Mouse (Mus musculus) CH12.LX (cell line): ENCODE measurements at regions not wholly inside any gene's neighbourhood (a gene's known extent, or its start where the extent isn't known, plus 50 kb on each side); places are given as distances from the start of the nearest gene placed in this dataset.

Source experiments
- DNase-seq: peaks from one replicate; pipeline ENCODE4 v3.0.0-alpha.2; 2013; ENCODE audit errors: extremely low read depth
- H3K27ac ChIP-seq: 2 replicates; pipeline ENCODE4 v1.5.1; 2012; ENCODE audit warnings: low read depth, mild to moderate bottlenecking, control low read depth, moderate library complexity; ENCODE audit not compliant: insufficient read depth
- H3K27me3 ChIP-seq: replicated peaks from 2 replicates; pipeline ENCODE3; 2012; ENCODE audit warnings: inconsistent platforms
- H3K36me3 ChIP-seq, 2 experiments: replicated peaks in 1 of 2; 2 replicates each; pipeline versions ENCODE3 to v1.6.1; 2012; ENCODE audit warnings: inconsistent platforms in 1 of 2, low read length in 1 of 2, mild to moderate bottlenecking in 1 of 2, mixed read lengths in 1 of 2, moderate library complexity in 1 of 2; ENCODE audit not compliant: control insufficient read depth in 1 of 2, insufficient read depth in 1 of 2
- H3K4me1 ChIP-seq, 2 experiments: 2 replicates each; pipeline ENCODE4 v1.6.1; 2012; ENCODE audit warnings: inconsistent platforms in 1 of 2, moderate library complexity in 1 of 2; ENCODE audit not compliant: insufficient read depth in 2 of 2, control insufficient read depth in 1 of 2
- H3K4me2 ChIP-seq: 2 replicates; pipeline ENCODE4 v1.6.1; 2012; ENCODE audit warnings: low read depth, mild to moderate bottlenecking, control low read depth; ENCODE audit not compliant: poor library complexity, insufficient read depth, severe bottlenecking
- H3K4me3 ChIP-seq, 3 experiments: fragments of 150-350 bp in 1 of 3; sonication (generic) in 1 of 3; replicated peaks in 1 of 3; 2 replicates each; pipeline versions ENCODE3 to v1.5.1; 2011 to 2012; ENCODE audit warnings: low read depth in 2 of 3, low read length in 2 of 3, mild to moderate bottlenecking in 2 of 3, moderate library complexity in 2 of 3, control low read depth in 1 of 3, improper control_type of control experiment in 1 of 3, inconsistent platforms in 1 of 3, mixed read lengths in 1 of 3; ENCODE audit not compliant: poor library complexity in 1 of 3
- H3K79me2 ChIP-seq: replicated peaks from 2 replicates; pipeline ENCODE4 v1.6.1; 2012; ENCODE audit warnings: mild to moderate bottlenecking, moderate library complexity; ENCODE audit not compliant: control insufficient read depth, poor library complexity, insufficient read depth, severe bottlenecking; ENCODE audit errors: extremely low read depth
- H3K9ac ChIP-seq: 2 replicates; pipeline ENCODE4 v1.6.1; 2012; ENCODE audit warnings: low read depth, mild to moderate bottlenecking, control low read depth, moderate library complexity; ENCODE audit not compliant: insufficient read depth
- H3K9me3 ChIP-seq: replicated peaks from 2 replicates; pipeline ENCODE3; 2012; ENCODE audit warnings: low read length, inconsistent platforms, mixed read lengths
- E2F4 ChIP-seq: IDR thresholded peaks from 2 replicates; pipeline ENCODE4 v1.6.1; 2011; ENCODE audit warnings: low read depth, low read length, improper control_type of control experiment; ENCODE audit not compliant: insufficient replicate concordance
- ELF1 ChIP-seq: IDR thresholded peaks from 2 replicates; pipeline ENCODE4 v1.6.1; 2014; ENCODE audit warnings: low read depth, mild to moderate bottlenecking, inconsistent platforms, low read length, improper control_type of control experiment
- EP300 ChIP-seq: IDR thresholded peaks from 2 replicates; pipeline ENCODE4 v1.6.1; 2011; ENCODE audit warnings: low read length, improper control_type of control experiment
- ETS1 ChIP-seq: conservative IDR thresholded peaks from 2 replicates; pipeline ENCODE4 v1.6.1; 2012; ENCODE audit warnings: low read depth, mild to moderate bottlenecking, inconsistent platforms, low read length, improper control_type of control experiment, moderate library complexity
- GABPA ChIP-seq: IDR thresholded peaks from 2 replicates; pipeline ENCODE4 v1.6.1; 2012; ENCODE audit warnings: low read depth, low read length, improper control_type of control experiment, inconsistent platforms; ENCODE audit not compliant: insufficient replicate concordance
- IRF4 ChIP-seq: IDR thresholded peaks from 2 replicates; pipeline ENCODE4 v1.6.1; 2014; ENCODE audit warnings: low read depth, mild to moderate bottlenecking, inconsistent platforms, low read length, improper control_type of control experiment
- JUN ChIP-seq: IDR thresholded peaks from 2 replicates; pipeline ENCODE4 v1.6.1; 2011; ENCODE audit warnings: low read depth, mild to moderate bottlenecking, low read length, improper control_type of control experiment, moderate library complexity; ENCODE audit not compliant: insufficient read depth
- JUND ChIP-seq: conservative IDR thresholded peaks from 2 replicates; pipeline ENCODE4 v1.6.1; 2011; ENCODE audit warnings: low read depth, low read length, improper control_type of control experiment
- KAT2A ChIP-seq: IDR thresholded peaks from 2 replicates; pipeline ENCODE4 v1.6.1; 2012; ENCODE audit warnings: low read length, improper control_type of control experiment, inconsistent platforms; ENCODE audit not compliant: insufficient replicate concordance
- MAFK ChIP-seq: IDR thresholded peaks from 2 replicates; pipeline ENCODE4 v1.6.1; 2011; ENCODE audit warnings: low read length, improper control_type of control experiment; ENCODE audit not compliant: insufficient replicate concordance
- MAZ ChIP-seq: IDR thresholded peaks from 2 replicates; pipeline ENCODE4 v1.6.1; 2012; ENCODE audit warnings: low read depth, mild to moderate bottlenecking, inconsistent platforms, low read length, improper control_type of control experiment, moderate library complexity
- POLR2A ChIP-seq: IDR thresholded peaks from 2 replicates; pipeline ENCODE4 v1.6.1; 2011; ENCODE audit warnings: low read depth, mild to moderate bottlenecking, improper control_type of control experiment, low read length
- POLR2AphosphoS2 ChIP-seq: IDR thresholded peaks from 2 replicates; pipeline ENCODE4 v1.6.1; 2011; ENCODE audit warnings: low read depth, low read length, improper control_type of control experiment
- RAD21 ChIP-seq: IDR thresholded peaks from 2 replicates; pipeline ENCODE4 v1.6.1; 2011; ENCODE audit warnings: low read depth, mild to moderate bottlenecking, low read length, improper control_type of control experiment, moderate library complexity
- RCOR1 ChIP-seq: conservative IDR thresholded peaks from 2 replicates; pipeline ENCODE4 v1.6.1; 2012; ENCODE audit warnings: low read depth, mild to moderate bottlenecking, inconsistent platforms, low read length, improper control_type of control experiment
- SMC3 ChIP-seq: IDR thresholded peaks from 2 replicates; pipeline ENCODE4 v1.6.1; 2011; ENCODE audit warnings: low read depth, low read length, improper control_type of control experiment
- TBP ChIP-seq: conservative IDR thresholded peaks from 2 replicates; pipeline ENCODE4 v1.6.1; 2011; ENCODE audit warnings: low read depth, low read length, improper control_type of control experiment
- UBTF ChIP-seq: IDR thresholded peaks from 2 replicates; pipeline ENCODE4 v1.6.1; 2012; ENCODE audit warnings: low read depth, mild to moderate bottlenecking, inconsistent platforms, low read length, improper control_type of control experiment, moderate library complexity
- USF1 ChIP-seq: IDR thresholded peaks from 2 replicates; pipeline ENCODE4 v1.6.1; 2014; ENCODE audit warnings: low read depth, mild to moderate bottlenecking, inconsistent platforms, low read length, improper control_type of control experiment
- ZC3H11A ChIP-seq: IDR thresholded peaks from 2 replicates; pipeline ENCODE4 v1.6.1; 2012; ENCODE audit warnings: low read depth, mild to moderate bottlenecking, inconsistent platforms, low read length, improper control_type of control experiment
- ZKSCAN1 ChIP-seq: IDR thresholded peaks from 2 replicates; pipeline ENCODE4 v1.6.1; 2012; ENCODE audit warnings: low read depth, inconsistent platforms, low read length, improper control_type of control experiment, borderline replicate concordance
- ZMIZ1 ChIP-seq: IDR thresholded peaks from 2 replicates; pipeline ENCODE4 v1.6.1; 2012; ENCODE audit warnings: low read depth, mild to moderate bottlenecking, inconsistent platforms, low read length, improper control_type of control experiment
- dilution Hi-C: fragments of 300-500 bp; cut with MboI; formaldehyde crosslinking; loops from 2 replicates; pipeline ENCODE4 v1.14.3; 2020; ENCODE audit warnings: low sequenced_read_pairs; ENCODE audit not compliant: extremely low pct_unique_long_range_greater_than_20kb, extremely low pct_ligation_motif_present
- in situ Hi-C: fragments of 300-500 bp; cut with MboI; formaldehyde crosslinking; loops from 3 replicates; pipeline ENCODE4 v1.14.3; 2019; ENCODE audit warnings: low sequenced_read_pairs, low pct_ligation_motif_present, low pct_unique_long_range_greater_than_20kb, mixed read lengths

DNA sequence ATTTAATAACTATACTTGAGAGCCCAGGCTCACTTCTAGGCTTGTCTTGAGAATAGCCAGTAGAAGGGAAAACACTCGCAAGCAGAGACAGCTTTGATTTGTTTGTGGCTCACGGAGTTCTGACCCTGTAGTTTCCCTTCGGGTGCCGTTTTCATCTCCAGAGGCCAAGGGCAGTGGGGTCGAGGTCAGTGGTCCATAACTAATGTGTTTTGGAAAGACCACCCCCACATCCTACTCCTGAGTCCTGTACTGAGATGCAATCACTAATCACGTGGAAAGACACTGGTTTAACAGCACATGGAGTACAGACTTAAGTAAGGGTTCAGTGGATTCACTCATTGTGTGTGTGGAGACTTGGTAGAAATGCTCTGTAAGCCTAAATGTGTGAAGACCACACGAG, 56.0 kb downstream of the A230072I06Rik start:
- H3K9me3 ChIP-seq = no peaks in the 10 kb centered on the region
- no peak for TF ChIP-seq IRF4
- no peak for TF ChIP-seq ZC3H11A
- TF ChIP-seq ELF1 = no peak
- TF ChIP-seq ZMIZ1 = no peak
- no peak for TF ChIP-seq MAFK
- no peak for TF ChIP-seq RCOR1
- no peak for TF ChIP-seq USF1
- no peak for TF ChIP-seq JUN
- TF ChIP-seq SMC3 = no peak
- TF ChIP-seq, all 38 proteins: peak for 0
- Histone ChIP-seq H3K4me1 (no peaks in the 10 kb centered on the region), H3K79me2 (no peaks in the 10 kb centered on the region), H3K4me2 (no peak overlapping the region), H3K9ac (no peak overlapping the region), H3K4me3 (no peak overlapping the region), H3K27me3 (peaks cover 71% of the 10 kb centered on the region), H3K36me3 (no peaks in the 10 kb centered on the region), H3K27ac (no peak overlapping the region)
- DNase-seq = no peak
- dilution Hi-C loops = no loop called here
- in situ Hi-C loops = no loop called here

DNA sequence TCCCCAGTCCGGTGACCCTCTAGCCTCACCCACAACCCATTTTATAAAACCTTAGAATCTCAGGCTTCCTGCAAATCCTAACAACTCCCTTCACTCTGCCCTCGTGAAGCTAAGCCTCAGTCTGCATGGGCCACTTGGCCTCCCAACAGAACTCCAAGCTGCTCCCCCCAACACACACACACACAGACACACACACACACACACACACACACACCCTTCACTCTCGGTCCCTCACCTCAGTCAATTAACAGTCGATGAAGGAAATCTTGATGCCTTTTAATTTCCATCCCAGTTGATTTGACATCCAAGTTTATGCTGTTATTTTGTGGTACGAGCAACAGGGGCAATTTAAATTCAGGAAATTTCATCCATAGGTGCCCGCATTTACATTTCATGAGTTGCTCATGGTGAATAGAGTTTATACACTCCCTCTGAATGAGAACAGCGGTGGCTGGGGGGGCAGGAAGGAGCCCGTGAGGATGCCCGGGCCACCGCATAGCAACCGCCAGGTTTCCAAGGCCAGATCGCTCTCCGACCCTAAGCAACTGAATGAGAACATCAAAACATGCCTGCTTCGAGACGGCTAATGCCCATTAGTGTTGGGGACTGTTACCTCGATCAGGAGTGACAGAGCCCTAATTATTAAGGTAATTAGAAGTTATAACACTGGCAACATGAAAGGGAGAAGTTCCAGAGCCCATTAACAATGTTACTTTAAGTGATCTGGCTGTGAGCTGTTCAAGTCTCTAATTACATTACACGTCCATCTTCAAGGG, 55.8 kb upstream of the Sox1 start:
- Histone ChIP-seq H3K4me2 (no peak overlapping the region), H3K79me2 (no peaks in the 10 kb centered on the region)
- dilution Hi-C loops = no loop called here

DNA sequence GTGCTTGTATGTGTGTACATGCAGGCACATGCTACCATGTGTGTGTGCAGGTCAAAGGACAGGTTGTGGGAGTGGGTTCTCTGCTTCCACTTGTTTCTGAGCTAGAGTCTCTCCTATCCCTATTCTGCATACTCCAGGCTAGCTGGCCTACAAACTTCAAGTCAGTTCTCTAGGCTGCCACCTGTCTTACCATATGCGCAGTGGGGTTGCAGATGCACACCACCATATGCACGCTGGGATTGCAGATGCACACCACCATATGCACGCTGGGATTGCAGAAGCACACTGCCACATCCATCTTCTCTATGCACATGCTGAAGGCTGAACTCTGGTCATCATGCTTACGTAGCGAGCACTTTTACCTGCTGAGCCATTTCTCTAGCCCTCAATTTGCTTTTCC, 54.1 kb upstream of the Sox1 start:
- Histone ChIP-seq H3K27me3 (peaks cover 54% of the 10 kb centered on the region), H3K9ac (no peak overlapping the region), H3K79me2 (no peaks in the 10 kb centered on the region), H3K4me2 (no peak overlapping the region), H3K36me3 (no peaks in the 10 kb centered on the region), H3K4me1 (no peaks in the 10 kb centered on the region), H3K27ac (no peak overlapping the region), H3K4me3 (no peak overlapping the region), H3K9me3 (no peaks in the 10 kb centered on the region)
- DNase-seq = no peak
- TF ChIP-seq ZKSCAN1 (no peak), ETS1 (no peak), RAD21 (no peak), KAT2A (no peak), RCOR1 (no peak), MAZ (no peak)
- dilution Hi-C loops (no loop called here), in situ Hi-C loops (no loop called here)

More for the DNA sequence above, 55.8 kb upstream of the Sox1 start:
- H3K9me3 ChIP-seq = no peaks in the 10 kb centered on the region
- TF ChIP-seq E2F4 (no peak), GABPA (no peak), KAT2A (no peak), TBP (no peak), EP300 (no peak), JUND (no peak), POLR2AphosphoS2 (no peak), POLR2A (no peak), UBTF (no peak)
- H3K9ac ChIP-seq = no peak overlapping the region
- no peak overlapping the region for H3K27ac ChIP-seq
- no peak for DNase-seq
- no peaks in the 10 kb centered on the region for H3K36me3 ChIP-seq
- H3K27me3 ChIP-seq = peaks cover 64% of the 10 kb centered on the region
- in situ Hi-C loops = no loop called here
- no peaks in the 10 kb centered on the region for H3K4me1 ChIP-seq
- no peak overlapping the region for H3K4me3 ChIP-seq
